Mouse (Mus musculus) limb, embryonic 11.5 days (tissue): ENCODE measurements around the gene Ddit4. TPM values are rescaled to one million over a fixed set of nuclear protein-coding genes. Genes with fewer than 3 reads are reported as not detected.

Experiments used
- ATAC-seq: fragments of 200-750 bp; cut with Nextera tagmentation; 2 replicates; pipeline ENCODE4 v1.8.0; 2017; ENCODE audit warnings: low read depth; ENCODE audit not compliant: insufficient number of reproducible peaks, low FRiP score, low TSS enrichment
- DNase-seq: peaks from one replicate; pipeline ENCODE4 v3.0.0-alpha.2; 2015; ENCODE audit warnings: low spot score
- H3K27ac ChIP-seq: fragments of 300-500 bp; sonication (generic); replicated peaks from 2 replicates; pipeline ENCODE4 v1.5.1; 2014; ENCODE audit warnings: low read depth, mild to moderate bottlenecking, low read length
- H3K27me3 ChIP-seq: fragments of 300-500 bp; sonication (generic); 2 replicates; pipeline ENCODE4 v1.6.1; 2014; ENCODE audit warnings: mild to moderate bottlenecking, low read length, mixed read lengths; ENCODE audit not compliant: control insufficient read depth, insufficient read depth
- H3K36me3 ChIP-seq: fragments of 300-500 bp; sonication (generic); 2 replicates; pipeline ENCODE4 v1.6.1; 2014; ENCODE audit warnings: mild to moderate bottlenecking, low read length, moderate library complexity, mixed read lengths; ENCODE audit not compliant: control insufficient read depth, insufficient read depth
- H3K4me1 ChIP-seq: fragments of 300-500 bp; sonication (generic); 2 replicates; pipeline ENCODE4 v1.6.1; 2014; ENCODE audit warnings: low read length, mixed read lengths; ENCODE audit not compliant: control insufficient read depth, insufficient read depth
- H3K4me2 ChIP-seq: fragments of 300-500 bp; sonication (generic); 2 replicates; pipeline ENCODE4 v1.6.1; 2014; ENCODE audit warnings: low read depth, mild to moderate bottlenecking, moderate library complexity; ENCODE audit not compliant: severe bottlenecking
- H3K4me3 ChIP-seq: fragments of 300-500 bp; sonication (generic); 2 replicates; pipeline ENCODE4 v1.5.1; 2014; ENCODE audit warnings: low read depth, low read length
- H3K9ac ChIP-seq: fragments of 300-500 bp; sonication (generic); 2 replicates; pipeline ENCODE4 v1.6.1; 2014; ENCODE audit warnings: mild to moderate bottlenecking, low read length
- H3K9me3 ChIP-seq: fragments of 300-500 bp; sonication (generic); 2 replicates; pipeline ENCODE4 v1.6.1; 2016; ENCODE audit warnings: low read length; ENCODE audit not compliant: control insufficient read depth
- WGBS: fragments of 180-500 bp; shearing (Covaris S2); extraction: QIAGEN DNeasy Blood & Tissue Kit; methylation state at CpG from one replicate; pipeline ENCODE4 v1.1.7; 2014; 5-methylcytosine and 5-hydroxymethylcytosine counted together
- polyA plus RNA-seq: library from polyadenylated mRNA; unstranded; fragments of >200 nt; fragmentation: Nextera tagmentation; extraction: Ambion mirVana; gene quantifications from 2 replicates; pipeline ENCODE4 v1.2.1, GENCODE M21; 2014

The Ddit4 gene
- polyA plus RNA-seq, 1 experiment from 2014 or later = 10.2 TPM

DNA sequence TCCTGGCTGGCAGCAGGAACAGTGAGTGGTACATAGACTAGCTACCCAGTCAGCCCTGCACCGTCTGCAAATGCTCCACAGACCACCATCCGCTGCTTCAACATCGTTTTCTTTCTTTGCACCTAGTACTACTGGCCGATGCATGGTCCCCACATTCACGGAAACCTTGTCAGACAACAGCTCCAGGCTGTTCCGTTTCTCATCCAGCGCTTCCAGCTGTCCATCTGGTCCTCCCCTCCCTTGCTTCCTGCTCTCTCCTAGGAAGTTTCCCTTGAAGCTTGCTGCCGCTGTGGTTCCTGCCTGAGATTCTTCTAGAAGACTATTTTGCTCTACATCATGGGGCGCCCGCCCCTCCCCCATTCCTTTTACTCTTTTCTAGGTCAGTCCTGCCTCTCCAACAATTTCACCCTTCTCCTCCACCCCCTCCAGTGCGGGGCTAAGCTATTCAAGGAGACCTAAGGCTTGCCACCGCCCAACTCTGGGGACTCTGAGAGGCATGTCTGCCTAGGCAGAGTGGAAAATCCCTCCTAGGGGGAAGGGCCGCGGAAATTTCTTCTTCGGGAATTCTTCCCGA is 8.7 kb downstream of the Ddit4 start:
- Histone ChIP-seq H3K4me3 (no peak overlapping the region), H3K4me1 (peaks cover 12% of the 10 kb centered on the region), H3K36me3 (no peaks in the 10 kb centered on the region), H3K9ac (peak overlapping the region; percentile 28), H3K27ac (0 out of 2 replicates have a peak overlapping the region, but pooled peaks have one; percentile 16), H3K9me3 (no peaks in the 10 kb centered on the region), H3K27me3 (no peaks in the 10 kb centered on the region), H3K4me2 (peak overlapping the region; percentile 33)
- peak; percentile 68 for DNase-seq
- peak; percentile 73; the same call in 1 of the 2 replicates for ATAC-seq
- WGBS = 2% methylated on average over 16 of the region's 16 CpGs

DNA sequence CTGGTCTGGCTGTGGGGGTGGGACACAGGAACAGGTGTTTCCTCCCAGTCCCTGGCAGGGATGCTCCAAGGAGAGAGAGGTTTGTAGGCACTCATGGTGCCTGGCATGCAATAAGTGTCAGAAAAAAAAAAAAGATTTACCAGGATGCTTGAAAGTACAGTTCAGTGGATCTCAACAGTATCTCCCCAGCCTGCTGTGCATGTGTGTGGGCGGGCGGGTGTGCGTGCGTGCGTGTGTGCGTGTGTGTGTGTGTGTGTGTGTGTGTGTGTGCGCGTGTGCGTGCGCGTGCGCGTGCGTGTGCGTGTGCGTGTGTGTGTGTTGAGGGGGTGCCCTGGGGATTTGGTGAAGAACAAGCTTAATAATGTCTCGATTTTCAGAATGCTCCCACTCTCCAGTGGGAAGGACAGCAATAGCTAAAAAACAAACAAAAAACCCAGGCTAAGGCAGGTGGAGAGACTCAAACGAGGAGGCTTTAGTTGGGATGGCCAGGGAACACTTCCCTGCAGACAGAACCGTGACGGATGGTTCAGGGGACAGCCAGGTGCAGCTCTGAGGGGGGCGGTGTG is 9.3 kb downstream of the Ddit4 start:
- no peak overlapping the region for H3K4me3 ChIP-seq
- no peaks in the 10 kb centered on the region for H3K36me3 ChIP-seq
- peak overlapping the region; percentile 33; the same call in 1 of the 2 replicates for H3K4me2 ChIP-seq
- DNase-seq (no peak), ATAC-seq (no peak)
- WGBS = 54% methylated on average over 21 of the region's 21 CpGs
- H3K4me1 ChIP-seq = peaks cover 11% of the 10 kb centered on the region
- H3K9ac ChIP-seq = 0 out of 2 replicates have a peak overlapping the region, but pooled peaks have one; percentile 28
- no peaks in the 10 kb centered on the region for H3K27me3 ChIP-seq
- H3K27ac ChIP-seq = 0 out of 2 replicates have a peak overlapping the region, but pooled peaks have one; percentile 16
- no peaks in the 10 kb centered on the region for H3K9me3 ChIP-seq

DNA sequence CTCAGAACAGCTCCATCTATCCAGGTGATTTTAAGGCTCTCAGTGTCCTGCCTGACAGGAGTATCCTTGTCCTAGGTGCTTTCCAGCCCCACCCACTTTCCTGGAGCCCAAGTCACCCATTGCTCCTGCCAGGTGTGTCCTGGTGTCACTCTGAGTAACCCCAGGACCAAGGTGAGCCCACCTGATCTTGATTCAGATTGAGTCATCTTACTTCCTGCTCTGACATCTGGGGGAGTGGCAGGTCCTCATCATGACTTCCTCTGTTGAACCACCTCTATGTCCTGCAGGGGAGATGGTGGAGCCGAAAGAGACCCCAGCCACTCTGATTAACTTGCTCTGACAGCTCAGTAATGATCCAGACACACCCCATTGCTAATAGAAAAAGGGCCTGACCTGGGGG is 12.6 kb downstream of the Ddit4 start:
- no peaks in the 10 kb centered on the region for H3K36me3 ChIP-seq
- no peaks in the 10 kb centered on the region for H3K27me3 ChIP-seq
- DNase-seq (no peak), ATAC-seq (no peak)
- no peak overlapping the region for H3K4me2 ChIP-seq
- H3K4me1 ChIP-seq = peaks cover 14% of the 10 kb centered on the region
- no peak overlapping the region for H3K27ac ChIP-seq
- no peak overlapping the region for H3K4me3 ChIP-seq
- WGBS = 67% methylated on average over 1 of the region's 1 CpGs
- H3K9me3 ChIP-seq = no peaks in the 10 kb centered on the region
- H3K9ac ChIP-seq = no peak overlapping the region

DNA sequence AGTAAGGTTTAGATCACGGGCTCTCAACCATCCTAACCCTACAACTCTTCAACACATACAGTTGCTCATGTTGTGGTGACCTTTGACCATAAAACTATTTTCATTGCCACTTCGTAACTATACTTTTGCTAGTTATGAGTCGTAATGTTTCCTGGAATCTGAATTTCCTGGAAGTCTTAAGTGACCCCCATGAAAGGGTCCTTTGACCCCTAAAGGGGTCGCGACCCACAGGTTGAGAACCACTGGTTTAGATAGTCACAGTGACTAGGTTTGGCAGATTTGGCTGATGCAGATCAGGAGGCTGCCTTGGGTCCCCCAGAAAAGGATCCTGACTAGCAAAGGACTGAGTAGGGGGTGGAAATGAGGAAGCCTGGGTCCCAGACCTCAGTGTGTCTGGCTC is 13.0 kb downstream of the Ddit4 start:
- ATAC-seq = no peak
- 85% methylated on average over 5 of the region's 5 CpGs for WGBS
- no peaks in the 10 kb centered on the region for H3K36me3 ChIP-seq

DNA sequence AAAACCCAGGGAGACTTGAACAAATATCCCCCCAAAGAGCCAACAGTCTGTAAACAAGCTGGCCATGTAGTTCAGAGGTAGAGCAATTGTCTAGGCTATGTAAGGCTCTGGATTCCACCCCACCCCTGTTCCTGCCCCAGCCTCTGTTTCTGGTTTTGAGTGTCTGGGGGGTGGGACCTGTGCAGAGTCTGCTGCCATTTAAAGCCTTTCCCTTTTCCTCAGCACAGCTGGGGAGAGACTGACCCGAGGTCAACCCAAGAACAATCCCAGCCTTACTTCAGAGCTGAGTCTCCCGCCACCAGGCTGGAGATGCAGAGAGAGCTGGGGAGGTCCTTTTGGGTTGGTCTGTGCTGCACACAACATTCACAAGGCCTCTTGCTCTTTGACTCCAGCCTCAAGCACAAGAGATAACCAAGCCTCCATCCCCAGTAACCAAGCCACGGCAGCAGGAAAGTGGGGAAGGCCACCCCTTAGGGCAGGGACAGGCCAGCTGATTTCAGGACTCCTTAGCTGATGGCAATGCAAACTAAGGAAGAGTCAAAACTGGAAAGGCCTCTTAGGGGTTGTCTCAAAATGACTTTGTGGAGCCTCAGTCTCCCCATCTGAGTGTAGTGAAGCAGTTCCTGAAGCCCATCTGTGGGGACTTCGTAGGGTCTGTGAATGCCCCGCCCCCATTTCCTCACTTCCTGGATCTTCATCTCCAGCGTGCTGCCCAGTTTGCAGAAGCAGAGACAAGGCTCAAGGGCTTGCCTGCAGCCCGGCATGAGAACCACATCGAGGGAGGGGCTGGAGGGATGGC is 15.4 kb downstream of the Ddit4 start:
- 49% methylated on average over 8 of the region's 8 CpGs for whole genome bisulfite sequencing
- Histone ChIP-seq H3K27ac (peak overlapping the region; percentile 16; the same call in 1 of the 2 replicates), H3K9ac (no peak overlapping the region), H3K4me1 (0 out of 2 replicates have a peak, but pooled peaks cover 3% of the 10 kb centered on the region), H3K4me3 (no peak overlapping the region), H3K36me3 (no peaks in the 10 kb centered on the region), H3K4me2 (no peak overlapping the region), H3K27me3 (no peaks in the 10 kb centered on the region), H3K9me3 (no peaks in the 10 kb centered on the region)
- DNase-seq (peak; percentile 57), ATAC-seq (peak; percentile 74; the same call in 1 of the 2 replicates)

More for the DNA sequence above, 13.0 kb downstream of the Ddit4 start:
- Histone ChIP-seq H3K9ac (no peak overlapping the region), H3K4me2 (no peak overlapping the region), H3K27ac (no peak overlapping the region), H3K9me3 (no peaks in the 10 kb centered on the region), H3K27me3 (no peaks in the 10 kb centered on the region), H3K4me3 (no peak overlapping the region), H3K4me1 (peaks cover 12% of the 10 kb centered on the region)
- no peak for DNase-seq

DNA sequence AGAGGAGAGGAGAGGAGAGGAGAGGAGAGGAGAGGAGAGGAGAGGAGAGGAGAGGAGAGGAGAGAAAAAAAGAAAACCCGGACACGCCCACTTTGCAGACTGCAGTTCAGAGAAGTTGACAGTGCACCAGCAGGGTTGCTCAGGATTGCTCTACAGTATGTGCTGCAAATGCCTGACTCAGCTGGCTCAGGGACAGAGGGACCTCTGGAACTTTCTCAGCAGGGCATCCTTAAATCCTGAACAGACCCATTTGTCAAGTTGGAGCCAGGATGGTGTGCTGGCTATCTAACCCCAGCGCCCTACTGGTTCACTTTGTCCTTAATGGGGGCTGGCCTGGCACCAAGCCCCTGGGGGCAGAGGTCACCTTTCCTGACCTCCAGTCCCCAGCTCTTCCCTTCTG is 17.6 kb downstream of the Ddit4 start:
- no peak for DNase-seq
- ATAC-seq = no peak
- Histone ChIP-seq H3K4me3 (no peak overlapping the region), H3K27me3 (no peaks in the 10 kb centered on the region), H3K27ac (no peak overlapping the region), H3K9me3 (no peaks in the 10 kb centered on the region), H3K4me1 (0 out of 2 replicates have a peak, but pooled peaks cover 3% of the 10 kb centered on the region), H3K36me3 (no peaks in the 10 kb centered on the region), H3K9ac (no peak overlapping the region), H3K4me2 (no peak overlapping the region)
- 61% methylated on average over 3 of the region's 3 CpGs for WGBS

DNA sequence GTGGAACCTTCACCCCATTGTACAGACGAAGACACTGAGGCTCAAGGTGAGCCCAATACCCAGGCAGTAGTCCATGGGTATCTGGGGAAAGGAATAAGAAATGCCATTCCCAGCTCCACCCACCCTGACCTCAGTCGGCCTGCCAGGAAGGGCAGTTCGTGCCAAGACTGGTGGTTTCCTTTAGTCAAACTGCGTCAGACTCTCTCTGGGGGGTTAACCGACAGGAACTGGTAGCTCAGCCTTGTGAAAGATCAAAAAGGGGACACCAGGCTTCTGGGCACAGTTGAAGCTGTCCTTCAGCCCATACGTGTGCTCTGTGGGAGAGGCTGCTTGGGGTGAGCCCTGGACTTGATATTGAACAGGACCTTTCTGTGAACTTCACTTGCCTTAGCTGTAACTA is 19.1 kb downstream of the Ddit4 start:
- ATAC-seq (no peak), DNase-seq (no peak)
- no peak overlapping the region for H3K27ac ChIP-seq
- H3K4me3 ChIP-seq = no peak overlapping the region
- WGBS = 85% methylated on average over 6 of the region's 6 CpGs
- H3K4me1 ChIP-seq = 0 out of 2 replicates have a peak, but pooled peaks cover 3% of the 10 kb centered on the region
- H3K4me2 ChIP-seq = no peak overlapping the region
- no peaks in the 10 kb centered on the region for H3K9me3 ChIP-seq
- no peaks in the 10 kb centered on the region for H3K27me3 ChIP-seq
- H3K36me3 ChIP-seq = no peaks in the 10 kb centered on the region
- no peak overlapping the region for H3K9ac ChIP-seq

DNA sequence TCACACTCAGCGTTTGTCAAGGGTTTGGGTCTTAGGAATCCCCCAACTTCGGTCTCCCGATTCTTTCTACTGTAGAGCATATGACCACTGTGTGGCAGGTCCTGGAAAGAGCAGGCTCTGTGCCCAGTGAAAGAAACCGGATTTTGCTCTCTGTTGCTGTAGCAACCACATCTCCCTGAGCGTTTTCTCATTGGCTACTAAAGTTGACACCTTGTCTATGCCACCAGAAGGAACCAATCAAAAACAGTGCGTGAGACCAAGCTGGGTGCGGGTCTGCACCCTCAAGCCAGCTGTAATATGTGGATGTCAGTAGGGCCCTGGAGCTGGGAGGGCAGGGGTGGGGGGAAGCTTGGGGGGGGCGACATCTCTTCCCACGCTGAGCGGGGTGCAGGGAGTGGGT is 20.6 kb downstream of the Ddit4 start:
- H3K27ac ChIP-seq = 0 out of 2 replicates have a peak overlapping the region, but pooled peaks have one; percentile 45
- H3K4me3 ChIP-seq = no peak overlapping the region

More for the DNA sequence above, 20.6 kb downstream of the Ddit4 start:
- peak; percentile 85 for ATAC-seq
- H3K9ac ChIP-seq = no peak overlapping the region; the same call in 1 of the 2 replicates
- no peaks in the 10 kb centered on the region for H3K27me3 ChIP-seq
- H3K4me2 ChIP-seq = peak overlapping the region; percentile 28; the same call in 1 of the 2 replicates
- peak; percentile 67 for DNase-seq
- H3K4me1 ChIP-seq = no peaks in the 10 kb centered on the region
- 27% methylated on average over 10 of the region's 10 CpGs for WGBS
- H3K36me3 ChIP-seq = no peaks in the 10 kb centered on the region
- no peaks in the 10 kb centered on the region for H3K9me3 ChIP-seq
